Mouse (Mus musculus) E14TG2a.4 (cell line): ENCODE measurements around the gene Ncapd2.

ENCODE experiments used
- CTCF ChIP-seq: conservative IDR thresholded peaks from 2 replicates; pipeline ENCODE4 v1.5.1; 2014; ENCODE audit warnings: low read length
- NANOG ChIP-seq: IDR thresholded peaks from 2 replicates; pipeline ENCODE4 v1.6.1; 2014; ENCODE audit warnings: borderline replicate concordance, low read length, mixed read lengths

GRCm38 (mm10) chr6:125213715-125214114 lies 22.2 kb upstream of the Ncapd2 start:
- TF ChIP-seq CTCF (no peak), NANOG (no peak)
